Mouse (Mus musculus) spleen, postnatal 4 days (tissue): Measurements from ENCODE around the gene Psma1.
A peak's percentile ranks its signal among the peaks of the same experiment; 100 is the strongest.

Experiments used
- DNase-seq, 2 experiments: peaks; one replicate each; pipeline ENCODE4 v3.0.0; 2022; ENCODE audit warnings: low spot score in 2 of 2

Gene Psma1

DNA sequence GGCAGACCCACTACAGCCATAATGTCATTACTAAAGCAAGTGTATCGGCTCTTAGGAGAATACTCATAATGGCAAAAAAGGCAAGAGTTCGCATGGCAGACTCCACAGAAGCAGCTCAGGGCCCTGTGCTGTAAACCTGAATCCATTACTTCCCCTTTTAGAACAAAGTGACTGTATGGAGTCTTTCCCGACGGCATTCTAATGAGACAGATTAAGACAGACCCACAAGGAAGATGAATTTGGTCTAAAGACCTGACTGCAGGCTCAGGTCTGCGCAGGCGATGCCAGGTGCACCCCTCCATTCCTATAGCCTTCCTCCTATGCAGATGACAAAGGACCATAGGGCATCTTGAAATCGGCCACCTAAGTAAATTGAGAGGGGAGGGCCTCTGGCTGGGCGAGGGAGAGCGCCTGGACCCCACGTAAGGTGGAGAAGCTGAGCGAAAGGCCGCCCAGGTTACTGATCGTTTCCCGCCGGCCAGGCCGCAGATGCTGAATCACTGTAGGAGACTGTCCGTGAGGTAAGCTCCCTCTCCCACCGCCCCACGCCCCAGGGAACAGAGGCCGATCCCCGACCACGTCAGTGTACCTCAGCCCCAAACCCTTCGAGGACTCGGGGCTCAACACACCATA, 430 bp downstream of the Psma1 start:
- no peak for DNase-seq

DNA sequence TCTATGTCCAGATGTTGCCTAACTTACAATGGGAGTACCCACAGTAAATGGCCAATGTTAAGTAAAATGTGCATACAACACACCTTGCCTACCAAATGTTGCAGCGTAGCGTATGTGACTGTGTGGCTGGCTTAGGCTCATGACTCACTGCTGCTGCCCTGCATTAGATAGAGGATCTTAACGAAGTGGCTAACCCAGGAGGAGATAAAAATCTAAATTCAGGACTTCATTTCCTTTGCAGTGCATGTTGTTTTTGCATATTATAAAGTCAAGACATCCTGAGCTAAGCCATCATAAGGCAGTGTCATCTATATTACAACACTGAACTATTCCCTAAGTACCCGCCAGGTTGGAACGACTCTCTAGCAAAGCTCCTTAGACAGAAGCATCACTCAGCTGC, 7.5 kb downstream of the Psma1 start:
- DNase-seq: no peak

DNA sequence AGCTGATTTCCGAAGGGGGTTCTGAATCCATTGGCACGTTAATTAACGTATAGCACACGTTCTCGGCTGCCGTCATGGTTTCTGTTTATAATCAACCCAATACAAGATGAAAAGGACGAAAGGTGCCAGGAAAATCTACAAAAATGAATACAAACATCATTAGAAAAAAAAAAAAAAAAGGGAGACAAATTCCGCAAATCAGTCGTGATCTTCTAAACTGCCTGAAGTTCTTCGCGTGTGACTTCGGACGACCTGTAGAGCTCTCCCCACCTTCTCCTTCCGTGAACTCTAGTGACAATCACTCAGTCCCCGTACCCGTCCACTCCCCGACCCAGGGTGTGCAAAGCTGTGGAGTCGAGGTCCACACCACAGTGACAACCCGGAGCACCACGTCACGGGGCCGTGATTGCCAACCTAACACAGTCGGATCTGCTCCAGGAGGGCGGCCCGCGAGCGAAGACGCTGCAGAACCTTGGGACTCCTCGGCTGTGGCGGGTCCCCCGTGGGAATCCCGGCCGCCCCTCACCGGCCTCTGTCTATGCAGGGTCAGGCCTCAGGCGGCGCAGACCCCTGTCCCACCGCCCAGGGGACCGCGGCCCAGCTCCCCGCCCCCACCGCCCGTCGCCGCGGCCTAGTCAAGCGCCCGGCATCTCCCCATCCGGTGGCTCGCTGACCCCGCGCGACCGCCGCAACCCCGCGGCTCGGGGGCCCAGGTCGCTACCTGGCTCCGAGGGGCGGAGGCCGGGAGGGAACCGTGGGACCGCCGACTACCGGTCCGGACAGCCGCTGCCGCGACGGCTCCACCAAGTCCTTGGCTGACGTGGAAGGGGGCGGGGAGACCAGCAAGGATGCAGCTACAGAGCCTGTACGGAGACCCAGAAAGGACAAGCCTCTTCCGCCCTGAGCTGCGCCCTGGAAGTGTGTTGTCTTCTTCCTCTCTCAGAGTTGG, 21.8 kb downstream of the Psma1 start, which contains the start of gene Copb1:
Gene Copb1 (minus strand): TSS at position 827 of the 949 bp plus-strand sequence.
- peak; percentile 88 to 93 for DNase-seq

DNA sequence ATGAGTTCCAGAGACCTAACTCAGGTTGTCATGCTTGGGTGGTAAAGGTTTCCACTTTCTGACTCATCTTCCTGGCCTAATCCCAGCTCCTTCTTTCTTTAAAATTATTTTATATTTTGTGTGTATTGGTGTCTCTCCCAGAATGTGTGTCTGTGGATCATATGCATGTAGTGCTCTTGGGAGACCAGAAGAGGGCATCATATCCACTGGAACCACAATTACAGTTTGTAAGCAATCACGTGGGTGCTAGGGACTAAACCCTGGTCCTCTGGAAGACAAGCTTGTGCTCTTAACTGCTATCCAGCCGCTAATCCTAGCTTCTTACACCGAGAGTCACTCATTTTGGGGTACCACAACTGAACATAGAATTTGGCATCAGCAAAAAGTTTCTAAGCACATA, 24.2 kb downstream of the Psma1 start:
- no peak for DNase-seq

DNA sequence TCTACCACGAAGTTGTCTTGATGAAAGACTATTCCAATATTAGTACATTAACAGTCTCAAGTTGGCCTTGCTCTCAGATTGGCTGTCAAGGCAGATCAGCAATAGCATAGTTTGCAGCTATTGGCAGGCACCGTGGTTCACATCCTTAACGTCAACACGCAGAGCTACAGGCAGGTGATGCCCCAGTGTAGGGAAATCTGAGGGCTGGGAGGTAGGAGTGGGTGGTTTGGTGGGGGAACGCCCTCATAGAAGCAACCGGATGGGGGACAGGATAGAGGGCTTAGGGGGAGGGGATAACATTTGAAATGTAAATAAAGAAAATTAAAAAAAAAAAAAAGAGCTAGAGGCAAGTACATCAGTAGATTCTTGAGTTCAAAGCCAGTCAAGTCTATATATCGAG, 41.9 kb downstream of the Psma1 start:
- DNase-seq: no peak

DNA sequence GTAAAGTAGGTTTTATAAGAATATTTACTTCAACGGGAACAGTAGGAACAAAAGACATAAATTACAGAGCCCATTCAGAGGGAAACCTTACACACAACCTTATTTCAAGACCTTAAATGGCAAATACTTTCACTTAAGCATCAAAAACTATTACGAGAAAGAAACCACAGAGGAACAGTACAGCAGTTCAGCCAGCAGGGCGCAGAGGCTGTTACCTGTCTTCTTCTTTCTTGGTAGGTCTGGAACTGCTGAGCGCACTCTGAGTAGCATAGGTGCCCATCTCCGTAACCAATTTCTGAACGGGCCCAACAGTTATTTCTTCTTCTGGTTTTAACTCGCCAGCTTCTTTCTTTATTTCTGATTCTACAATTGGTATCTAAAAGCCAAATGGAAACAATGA, 42.9 kb downstream of the Psma1 start:
- DNase-seq: no peak

DNA sequence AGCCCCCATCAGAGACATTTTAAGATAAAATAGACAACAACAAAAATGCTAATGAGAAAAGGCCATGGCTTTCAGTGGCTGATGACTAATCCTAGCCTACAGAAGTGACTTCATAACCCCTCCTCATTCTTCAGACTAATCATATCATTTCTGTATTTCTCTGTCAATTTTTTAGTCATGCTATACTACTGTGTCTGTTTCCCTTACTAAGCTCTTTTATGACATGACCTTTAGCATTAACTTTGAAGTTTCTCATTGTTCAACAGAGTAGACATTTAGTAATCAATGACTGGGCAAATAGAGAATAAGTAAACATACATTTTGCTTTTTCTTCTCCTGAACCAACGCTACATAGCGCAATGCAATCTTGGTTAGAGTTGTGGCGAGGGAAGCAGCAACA, 44.1 kb downstream of the Psma1 start:
- DNase-seq: peak in 1 of 2 experiments; percentile 13

DNA sequence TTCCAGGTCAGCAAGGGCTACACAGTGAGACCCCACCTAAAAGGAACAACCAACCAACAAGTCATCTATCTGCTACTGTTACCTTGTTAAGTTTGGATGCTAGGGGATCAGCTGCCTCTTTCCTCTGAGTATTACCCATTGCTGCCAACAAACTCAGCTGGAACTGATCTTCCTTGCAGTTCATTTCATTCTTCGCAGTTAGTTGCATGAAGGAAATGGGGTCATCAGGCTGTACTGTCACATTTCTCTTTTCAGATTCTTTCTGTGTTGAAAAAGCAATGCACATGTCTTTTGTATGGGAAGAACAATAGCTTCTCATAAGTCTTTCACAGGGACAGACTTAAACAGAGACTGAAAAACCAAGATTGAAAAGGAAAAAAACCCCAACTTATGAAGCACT, 49.4 kb downstream of the Psma1 start:
- DNase-seq: no peak

DNA sequence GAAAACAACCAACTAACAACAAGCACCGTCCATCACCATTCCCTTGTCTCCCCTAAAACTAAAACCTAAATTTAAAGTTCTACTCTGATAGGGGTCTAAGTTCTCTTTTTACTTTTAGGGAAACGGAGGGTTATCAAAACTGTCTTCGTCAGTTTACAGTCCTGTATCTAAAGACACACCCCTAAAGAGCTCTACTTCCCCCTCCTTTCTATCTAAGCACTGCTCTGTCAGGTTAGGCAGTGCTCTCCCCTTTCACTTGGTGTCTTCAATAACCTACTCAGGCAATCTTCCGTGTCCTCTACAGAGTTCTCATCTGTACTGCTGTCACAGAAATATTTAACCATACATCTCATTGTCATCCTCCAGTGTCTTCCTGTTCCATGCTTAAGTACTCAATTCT, 55.5 kb downstream of the Psma1 start:
- peak in 1 of 2 experiments; percentile 9 for DNase-seq

DNA sequence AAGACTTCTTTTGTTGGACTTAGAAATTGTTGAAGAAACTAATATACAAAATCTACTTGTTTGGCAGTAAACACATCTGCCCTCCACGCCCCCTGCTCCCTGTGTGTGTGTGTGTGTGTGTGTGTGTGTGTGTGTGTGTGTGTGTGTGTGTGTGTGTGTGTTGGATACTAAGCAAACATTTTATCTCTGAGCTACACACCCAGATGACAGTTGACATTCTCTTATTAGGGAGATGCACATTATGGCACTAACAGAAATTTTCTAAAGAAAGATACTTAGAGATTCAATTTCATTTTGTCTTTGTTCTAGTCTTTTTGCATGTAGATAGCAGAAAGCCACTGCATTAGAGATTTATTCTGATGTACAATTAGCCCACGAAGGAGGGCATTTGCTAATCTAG, 59.0 kb downstream of the Psma1 start:
- peak in 1 of 2 experiments; percentile 4 for DNase-seq
